Mouse (Mus musculus) frontal cortex, postnatal 14 days (tissue): ENCODE results near the gene Nup153.

Experiments used
- DNase-seq, 2 experiments: peaks; one replicate each; pipeline ENCODE4 v3.0.0; 2022; ENCODE audit warnings: low spot score in 2 of 2

Nup153 gene

GRCm38 (mm10) chr13:46727837-46728268 lies at the start of gene Nup153:
Gene Nup153, minus strand, starts transcription at chr13:46727940.
- peak; percentile 99 to 100 for DNase-seq

GRCm38 (mm10) chr13:46777461-46777860 lies 49.7 kb upstream of the Nup153 start:
- no peak for DNase-seq

- DNase-seq = no peak
Observed at GRCm38 (mm10) chr13:46776636-46777305, 49.0 kb upstream of the Nup153 start.

- DNase-seq = no peak
Observed at GRCm38 (mm10) chr13:46774998-46775397, 47.3 kb upstream of the Nup153 start.

GRCm38 (mm10) chr13:46772581-46772980 lies 44.8 kb upstream of the Nup153 start:
- no peak for DNase-seq

- no peak for DNase-seq
Observed at GRCm38 (mm10) chr13:46765361-46765760, 37.6 kb upstream of the Nup153 start.

GRCm38 (mm10) chr13:46763210-46763609 lies 35.5 kb upstream of the Nup153 start:
- no peak for DNase-seq

GRCm38 (mm10) chr13:46760921-46761320 lies 33.2 kb upstream of the Nup153 start:
- DNase-seq = no peak

- no peak for DNase-seq
Observed at GRCm38 (mm10) chr13:46759281-46759809, 31.6 kb upstream of the Nup153 start.

GRCm38 (mm10) chr13:46758627-46759026 lies 30.9 kb upstream of the Nup153 start:
- DNase-seq = no peak

GRCm38 (mm10) chr13:46757946-46758345 lies 30.2 kb upstream of the Nup153 start:
- DNase-seq = no peak

- DNase-seq = no peak
Observed at GRCm38 (mm10) chr13:46753294-46753693, 25.6 kb upstream of the Nup153 start.

GRCm38 (mm10) chr13:46752566-46753229 lies 25.0 kb upstream of the Nup153 start:
- no peak for DNase-seq

GRCm38 (mm10) chr13:46748138-46748873 lies 20.6 kb upstream of the Nup153 start:
- no peak for DNase-seq

- DNase-seq = no peak
Observed at GRCm38 (mm10) chr13:46743821-46744220, 16.1 kb upstream of the Nup153 start.

GRCm38 (mm10) chr13:46742367-46742766 lies 14.6 kb upstream of the Nup153 start:
- DNase-seq = no peak

- no peak for DNase-seq
Observed at GRCm38 (mm10) chr13:46739426-46739825, 11.7 kb upstream of the Nup153 start.

GRCm38 (mm10) chr13:46737482-46737881 lies 9.7 kb upstream of the Nup153 start:
- DNase-seq = no peak

GRCm38 (mm10) chr13:46736479-46736865 lies 8.7 kb upstream of the Nup153 start:
- no peak for DNase-seq

- DNase-seq = peak in 1 of 2 experiments; percentile 12
Observed at GRCm38 (mm10) chr13:46735808-46736478, 8.2 kb upstream of the Nup153 start.

- DNase-seq = no peak
Observed at GRCm38 (mm10) chr13:46735219-46735807, 7.6 kb upstream of the Nup153 start.
